Mouse (Mus musculus): ENCODE measurements around the gene Krba1.

DNA sequence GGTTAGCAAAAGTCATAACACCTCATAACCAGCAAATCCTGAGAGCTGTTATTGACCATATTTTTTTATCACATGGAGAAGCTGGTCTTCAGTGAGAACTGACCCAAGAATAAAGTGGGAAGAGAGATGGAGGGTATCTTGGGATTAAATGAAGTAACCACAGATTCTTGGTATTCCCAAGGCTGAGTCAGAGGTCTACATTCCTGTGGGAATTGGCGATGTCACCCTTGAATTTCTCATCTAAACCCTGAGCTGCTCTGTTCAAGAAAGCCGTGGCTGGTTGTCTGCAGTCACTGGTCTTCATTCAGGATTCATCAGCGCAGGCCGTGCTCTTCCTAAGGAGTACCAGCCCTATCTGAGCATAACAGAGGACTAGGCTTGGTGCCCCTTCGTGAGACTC, 31.6 kb downstream of the Krba1 start:
- TF ChIP-seq CTCF (IDR thresholded peaks at IDR 0.05; ENCODE audit: borderline replicate concordance, control insufficient read depth, extremely low read depth, insufficient read depth, low read length, poor library complexity) (no peak), POLR2A (IDR thresholded peaks at IDR 0.05; ENCODE audit: control insufficient read depth, extremely low read depth, insufficient read depth, low read length, poor library complexity) (no peak)
